ENCODE assay signal across 9 mouse cellular contexts in genomic region chr1:34642304-34642893, GRCm38 (mm10).
DNase-seq lines count a peak whose midpoint lies in the region; ATAC-seq and TF ChIP-seq lines count a peak whose summit lies in the region.
"Had no signal": no experiment of that assay in that cellular context is flagged by ENCODE, and none has a peak within 500 bp of the region (broad histone marks: within the 10 kb centered on the region; RNA-seq: fewer than 3 reads in every experiment).

No protein-coding gene starts in this region.

- peak; percentile 42 for DNase-seq in ovary, postnatal 10 days (ENCODE audit: low spot score)
- DNase-seq in ovary, adult 18-20 months (ENCODE audit: low spot score): no peak
- DNase-seq in cerebellum, adult 8-10 months: peak; percentile 59
- peak; percentile 63 for DNase-seq in forelimb bud, embryonic 11.5 days (ENCODE audit: low read depth, low spot score)
- DNase-seq in liver, postnatal 0 days: peak; percentile 69
- DNase-seq in ovary, postnatal 14 days (ENCODE audit: low spot score): peak; percentile 66
- DNase-seq in urinary bladder, adult 2 months (ENCODE audit: low spot score): peak; percentile 60

- TF ChIP-seq EP300 in liver, postnatal 0 days (IDR thresholded peaks at IDR 0.05; ENCODE audit: low read depth): no peak

- no peaks in the 10 kb centered on the region for H3K4me1 ChIP-seq in kidney, embryonic 16.5 days (ENCODE audit: insufficient read depth, low read length)
- H3K4me1 ChIP-seq in liver, postnatal 0 days (ENCODE audit: insufficient read depth): no peaks in the 10 kb centered on the region
- H3K4me1 ChIP-seq: stomach, embryonic 15.5 days had no signal

- no peak overlapping the region for H3K4me3 ChIP-seq in kidney, embryonic 16.5 days (ENCODE audit: low read length)
- H3K4me3 ChIP-seq in liver, postnatal 0 days (ENCODE audit: low read depth, low read length): no peak overlapping the region
- H3K4me3 ChIP-seq: stomach, embryonic 15.5 days had no signal

- no peak overlapping the region for H3K9ac ChIP-seq in kidney, embryonic 16.5 days (replicated peaks; ENCODE audit: low read length)
- no peak overlapping the region for H3K9ac ChIP-seq in liver, postnatal 0 days (replicated peaks)
- H3K9ac ChIP-seq: stomach, embryonic 15.5 days had no signal

- H3K4me2 ChIP-seq in kidney, embryonic 16.5 days (replicated peaks; ENCODE audit: low read depth, low read length): no peak overlapping the region
- H3K4me2 ChIP-seq in liver, postnatal 0 days (ENCODE audit: low read depth, low read length): no peak overlapping the region
- H3K4me2 ChIP-seq: stomach, embryonic 15.5 days had no signal

- ATAC-seq in kidney, embryonic 16.5 days (ENCODE audit: low FRiP score, low TSS enrichment): 0 out of 2 replicates have a peak, but pooled peaks have one; percentile 9
- ATAC-seq in liver, postnatal 0 days: no peak

- 35% methylated on average over 13 of the region's 13 CpGs for WGBS in kidney, embryonic 16.5 days
- WGBS in liver, postnatal 0 days (ENCODE audit: insufficient replicate concordance): 26% methylated on average over 13 of the region's 13 CpGs

- TF ChIP-seq CTCF in liver, postnatal 0 days (IDR thresholded peaks at IDR 0.05; ENCODE audit: low read depth): peak; percentile 88

- H3K27ac ChIP-seq in kidney, embryonic 16.5 days (ENCODE audit: low read length): no peak overlapping the region
- H3K27ac ChIP-seq in liver, postnatal 0 days (ENCODE audit: low read depth): no peak overlapping the region
- H3K27ac ChIP-seq: stomach, embryonic 15.5 days had no signal

- no peaks in the 10 kb centered on the region for H3K36me3 ChIP-seq in kidney, embryonic 16.5 days (ENCODE audit: insufficient read depth, low read length)
- no peaks in the 10 kb centered on the region for H3K36me3 ChIP-seq in liver, postnatal 0 days (replicated peaks; ENCODE audit: insufficient read depth, low read length)
- H3K36me3 ChIP-seq: stomach, embryonic 15.5 days had no signal

- no peaks in the 10 kb centered on the region for H3K27me3 ChIP-seq in kidney, embryonic 16.5 days (ENCODE audit: insufficient read depth, low read length)
- H3K27me3 ChIP-seq in liver, postnatal 0 days (ENCODE audit: insufficient read depth, low read length): no peaks in the 10 kb centered on the region
- H3K27me3 ChIP-seq: stomach, embryonic 15.5 days had no signal

- H3K9me3 ChIP-seq in kidney, embryonic 16.5 days (ENCODE audit: low read length): no peaks in the 10 kb centered on the region
- H3K9me3 ChIP-seq in liver, postnatal 0 days (ENCODE audit: low read length): no peaks in the 10 kb centered on the region
- H3K9me3 ChIP-seq: stomach, embryonic 15.5 days had no signal
